Mouse (Mus musculus): Measurements from ENCODE around the gene Mif4gd.

DNA sequence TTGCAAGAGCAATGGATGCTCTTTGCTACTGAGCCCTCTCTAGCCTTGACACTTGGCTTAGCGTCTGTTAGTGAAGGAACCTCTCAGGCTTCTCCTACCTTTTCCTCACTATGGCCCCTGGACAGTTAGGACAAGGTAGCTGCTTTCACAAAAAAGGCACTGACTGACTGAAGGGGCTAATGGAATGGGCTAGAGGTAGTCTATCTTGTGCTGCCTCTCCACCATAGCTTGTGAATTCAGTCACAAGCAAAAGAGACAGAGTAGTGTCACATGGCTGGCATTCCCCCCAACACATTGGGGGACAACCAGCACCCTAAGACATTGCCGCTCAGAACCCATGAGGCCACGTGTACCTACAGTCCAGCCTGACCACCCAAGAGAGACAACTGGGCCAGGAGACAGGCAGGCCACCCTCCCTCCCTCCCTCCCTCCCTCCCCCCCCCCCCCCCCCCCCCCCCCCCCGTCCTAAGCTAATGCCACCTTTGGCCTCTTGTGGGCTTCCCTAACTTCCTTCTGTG, 27.6 kb upstream of the Mif4gd start:
- TF ChIP-seq CTCF (conservative IDR thresholded peaks at IDR 0.05; ENCODE audit: insufficient read depth, insufficient read length, low read depth, low read length) = no peak
- no peak for TF ChIP-seq POLR2A (IDR thresholded peaks at IDR 0.05; ENCODE audit: low read depth, low read length)
